Mouse (Mus musculus): ENCODE data around the gene Otop1.

DNA sequence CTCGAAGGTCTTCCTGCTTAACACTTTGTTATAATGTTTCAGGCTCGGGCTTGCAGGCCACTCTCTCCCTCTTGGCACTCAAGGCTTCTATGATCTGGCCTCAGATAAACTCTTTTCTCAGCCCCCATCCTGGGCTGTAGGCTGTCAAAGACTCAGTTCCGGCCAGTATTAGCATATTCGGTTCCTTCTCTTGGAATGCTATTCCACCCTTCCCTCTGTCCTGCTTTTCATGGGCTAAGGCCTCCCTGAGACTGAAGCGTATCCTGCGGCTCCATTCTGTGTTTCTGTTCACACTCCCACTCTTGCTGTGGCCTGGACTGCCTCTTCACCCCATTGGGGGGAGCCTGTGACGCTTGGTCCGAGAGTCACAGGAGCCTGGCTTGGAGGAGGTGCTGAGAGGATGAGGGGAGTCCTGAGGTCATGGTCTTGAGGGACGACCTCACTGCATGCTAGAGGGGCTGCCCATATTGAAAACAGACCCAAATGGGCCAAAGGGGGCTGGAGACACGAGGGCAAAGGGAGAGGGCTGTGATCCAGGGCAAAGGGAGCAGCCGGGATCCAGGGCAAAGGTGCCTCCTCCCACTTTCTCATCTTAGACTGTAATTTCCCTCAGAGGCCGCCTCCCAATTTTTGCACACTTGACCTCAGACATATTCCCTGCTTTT, 2.3 kb downstream of the Otop1 start:
- TF ChIP-seq NANOG (IDR thresholded peaks at IDR 0.05; ENCODE audit: borderline replicate concordance, low read length) (no peak), CTCF (conservative IDR thresholded peaks at IDR 0.05; ENCODE audit: low read length) (no peak)

All from E14TG2a.4 (cell line).